Mouse (Mus musculus): Measurements from ENCODE around the gene Liph.
"Not testable (repeated sequence)": the region's sequence is repeated elsewhere in the genome, so short reads cannot be mapped to it uniquely, and the experiment has no call there.

The Liph gene

GRCm38 (mm10) chr16:21976203-21976602, 19.3 kb downstream of the Liph start:
- no peak for DNase-seq (ENCODE audit: low read depth, low spot score)

DNA sequence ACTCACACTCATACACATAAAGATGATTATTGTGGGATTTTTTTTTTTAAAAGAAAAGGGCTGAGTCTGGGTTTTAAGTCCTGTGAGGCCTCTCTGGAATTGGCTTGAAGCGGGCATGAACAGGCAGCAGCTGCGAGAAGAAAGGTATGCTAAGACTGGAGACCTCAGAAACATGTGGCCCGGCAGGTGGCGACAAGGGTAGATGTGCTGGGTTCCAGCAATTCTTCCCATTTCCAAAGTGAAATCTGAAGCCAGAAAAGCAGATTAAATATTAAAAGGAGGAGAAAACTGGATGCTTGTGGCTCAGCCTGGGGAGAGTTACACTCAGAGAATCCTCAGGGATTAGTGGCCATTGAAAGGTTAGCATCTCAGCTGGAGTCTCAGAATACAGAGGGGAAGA, 24.0 kb downstream of the Liph start:
- no peak for DNase-seq (ENCODE audit: low read depth, low spot score)

- no peak for DNase-seq (ENCODE audit: low read depth, low spot score)
Observed at GRCm38 (mm10) chr16:21970536-21970935, 24.9 kb downstream of the Liph start.

GRCm38 (mm10) chr16:21969874-21970273, 25.6 kb downstream of the Liph start:
- DNase-seq (ENCODE audit: low read depth, low spot score): no peak

- DNase-seq (ENCODE audit: low read depth, low spot score): no peak
Observed at GRCm38 (mm10) chr16:21965576-21965975, 29.9 kb downstream of the Liph start.

- no peak for DNase-seq (ENCODE audit: low read depth, low spot score)
Observed at GRCm38 (mm10) chr16:21955591-21955990, 39.9 kb downstream of the Liph start.

GRCm38 (mm10) chr16:21946761-21947715, 48.4 kb downstream of the Liph start, which contains the start of gene Tmem41a:
TSS of gene Tmem41a (minus strand) at chr16:21947552.
- peak; percentile 89 for DNase-seq (ENCODE audit: low read depth, low spot score)

DNA sequence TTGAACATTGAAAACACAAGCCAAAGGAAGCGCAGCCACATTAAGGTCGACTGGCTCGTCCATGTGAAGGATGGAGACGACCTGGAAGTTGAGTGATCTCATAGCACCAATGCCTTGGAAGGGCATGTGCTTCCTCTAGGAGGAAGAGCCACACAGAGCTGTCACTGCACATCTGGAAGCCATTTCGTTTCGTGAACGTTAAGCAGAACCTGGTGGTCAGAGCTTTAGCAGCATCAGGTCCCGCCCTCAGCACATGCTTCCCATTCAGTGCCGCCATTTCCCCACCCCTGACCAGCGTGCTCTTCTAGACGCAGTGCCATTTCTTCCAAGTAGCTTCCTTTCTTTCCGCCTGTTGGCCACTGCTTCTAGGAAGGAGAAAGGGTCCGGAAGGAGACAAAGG, 67.0 kb downstream of the Liph start:
- no peak for DNase-seq (ENCODE audit: low read depth, low spot score)

GRCm38 (mm10) chr16:21916681-21917080, 78.8 kb downstream of the Liph start:
- DNase-seq (ENCODE audit: low read depth, low spot score): no peak

- no peak for DNase-seq (ENCODE audit: low read depth, low spot score)
Observed at GRCm38 (mm10) chr16:21913347-21913746, 82.1 kb downstream of the Liph start.

DNA sequence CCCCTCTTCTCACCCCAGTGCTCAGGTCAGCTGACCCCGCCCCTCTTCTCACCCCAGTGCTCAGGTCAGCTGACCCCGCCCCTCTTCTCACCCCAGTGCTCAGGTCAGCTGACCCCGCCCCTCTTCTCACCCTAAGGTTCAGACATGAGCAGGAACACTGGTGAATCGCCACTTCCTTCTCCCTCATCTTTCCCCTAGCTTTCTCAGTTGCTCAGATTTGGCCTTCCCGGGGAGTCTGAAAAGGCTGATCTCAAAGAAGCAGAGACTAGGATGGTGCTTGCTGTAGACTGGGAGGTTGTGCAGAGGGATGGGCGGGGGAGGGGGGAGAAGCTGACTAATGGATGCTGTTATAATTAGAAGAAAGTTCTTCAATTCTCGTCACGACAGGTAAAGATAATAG, 86.6 kb downstream of the Liph start:
- DNase-seq (ENCODE audit: low read depth, low spot score): not testable (repeated sequence)

- DNase-seq (ENCODE audit: low read depth, low spot score): no peak
Observed at GRCm38 (mm10) chr16:21906902-21907301, 88.6 kb downstream of the Liph start.

GRCm38 (mm10) chr16:21905996-21906395, 89.5 kb downstream of the Liph start:
- no peak for DNase-seq (ENCODE audit: low read depth, low spot score)

GRCm38 (mm10) chr16:21904636-21905035, 90.8 kb downstream of the Liph start:
- DNase-seq (ENCODE audit: low read depth, low spot score): no peak

Measured in CD4-positive helper T cell, adult 2 months (primary cell).